Mouse (Mus musculus) cerebellum, adult 18-20 months (tissue): ENCODE measurements around the gene Cdc42ep5.
A peak's percentile ranks its signal among the peaks of the same experiment; 100 is the strongest.

ENCODE experiments used
- DNase-seq, 2 experiments: peaks; one replicate each; pipeline ENCODE4 v3.0.0; 2021

Gene Cdc42ep5

GRCm38 (mm10) chr7:4124856-4125255, 39.8 kb downstream of the Cdc42ep5 start:
- no peak for DNase-seq

GRCm38 (mm10) chr7:4124315-4124759, 40.3 kb downstream of the Cdc42ep5 start:
- peak; percentile 62 to 72 for DNase-seq

- DNase-seq: peak; percentile 81 to 87
These were observed 40.9 kb downstream of the Cdc42ep5 start for GRCm38 (mm10) chr7:4123732-4124131.

GRCm38 (mm10) chr7:4122783-4123182, 41.9 kb downstream of the Cdc42ep5 start:
- peak in 1 of 2 experiments; percentile 12 for DNase-seq

GRCm38 (mm10) chr7:4122076-4122768, 42.4 kb downstream of the Cdc42ep5 start:
- DNase-seq: peak in 1 of 2 experiments; percentile 18

GRCm38 (mm10) chr7:4119976-4120921, 44.4 kb downstream of the Cdc42ep5 start:
- peak in 1 of 2 experiments; percentile 35 for DNase-seq

- DNase-seq: peak; percentile 75 to 88
These were observed 45.2 kb downstream of the Cdc42ep5 start, which contains the start of gene Ttyh1 for GRCm38 (mm10) chr7:4119344-4119902. TSS of gene Ttyh1 (plus strand) at chr7:4119408.

- DNase-seq: no peak
These were observed 47.4 kb downstream of the Cdc42ep5 start for GRCm38 (mm10) chr7:4117050-4117814.

GRCm38 (mm10) chr7:4111766-4112165, 52.9 kb downstream of the Cdc42ep5 start:
- no peak for DNase-seq

- peak in 1 of 2 experiments; percentile 33 for DNase-seq
These were observed 61.2 kb downstream of the Cdc42ep5 start for GRCm38 (mm10) chr7:4103411-4103810.
